Mouse (Mus musculus) brain, embryonic 14.5 days (tissue): ENCODE data around the gene Hoxa13.

Experiments used
- CTCF ChIP-seq: fragments of 200-500 bp; IDR thresholded peaks from 2 replicates; pipeline ENCODE4 v1.5.1; 2012; ENCODE audit warnings: inconsistent platforms, mild to moderate bottlenecking, moderate library complexity, borderline replicate concordance; ENCODE audit not compliant: insufficient read depth, insufficient read length; ENCODE audit errors: extremely low read depth
- POLR2A ChIP-seq: fragments of 200-500 bp; IDR thresholded peaks from 2 replicates; pipeline ENCODE4 v1.6.1; 2012; ENCODE audit warnings: mild to moderate bottlenecking, inconsistent platforms, borderline replicate concordance; ENCODE audit not compliant: poor library complexity, insufficient read depth, insufficient read length, severe bottlenecking; ENCODE audit errors: extremely low read depth

DNA sequence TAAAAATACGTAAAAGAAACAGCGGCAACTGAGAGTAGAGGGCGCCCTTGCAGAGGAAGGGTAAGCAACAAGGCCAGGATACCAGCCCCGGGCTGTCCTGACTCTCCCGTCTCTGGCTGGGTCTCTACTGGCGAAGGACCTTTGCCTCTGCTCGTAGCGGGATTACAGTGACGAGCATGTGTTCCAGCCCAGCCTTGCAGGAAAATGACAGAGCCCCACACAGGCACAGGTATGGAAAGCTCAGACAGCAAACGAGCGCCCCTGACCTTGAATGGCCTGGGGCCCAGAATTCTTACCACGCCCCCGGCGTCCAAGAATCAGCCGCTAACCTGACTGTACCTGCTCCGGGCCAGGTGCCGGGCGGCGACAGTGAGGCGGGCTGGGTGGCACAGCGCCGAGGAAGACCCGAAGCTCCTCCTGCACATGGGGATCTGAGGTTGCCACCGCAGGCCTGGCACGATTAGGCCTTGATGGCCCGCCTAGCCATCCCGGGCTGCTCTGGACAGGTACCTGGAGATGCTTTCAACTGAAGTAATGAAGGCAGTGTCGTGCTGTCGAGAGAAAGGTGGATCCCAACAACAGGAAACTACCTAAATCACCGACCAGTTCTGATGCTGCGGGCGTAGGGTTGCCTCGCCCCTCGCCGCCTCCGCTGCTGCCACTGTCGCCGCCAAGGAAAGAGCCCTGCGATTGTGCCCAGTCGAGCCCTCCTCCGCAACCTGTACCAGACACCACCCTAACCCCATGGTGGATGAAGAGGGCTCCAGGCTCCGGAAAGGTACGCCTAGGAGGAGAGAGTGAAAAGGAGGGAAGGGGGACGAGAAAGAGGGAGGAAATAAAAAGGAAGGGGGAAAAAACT is 30.9 kb downstream of the Hoxa13 start:
- TF ChIP-seq CTCF (no peak), POLR2A (no peak)
